Mouse (Mus musculus) spleen, adult 2 months (tissue): ENCODE measurements around the gene Ceacam1.

Experiments used
- CTCF ChIP-seq: fragments of 200-500 bp; IDR thresholded peaks from 2 replicates; pipeline ENCODE4 v1.5.1; 2011; ENCODE audit warnings: mild to moderate bottlenecking, inconsistent platforms; ENCODE audit not compliant: insufficient read depth, insufficient read length, insufficient replicate concordance; ENCODE audit errors: extremely low read depth
- POLR2A ChIP-seq: fragments of 200-500 bp; IDR thresholded peaks from 2 replicates; pipeline ENCODE4 v1.6.1; 2011; ENCODE audit warnings: low read depth, low read length, inconsistent platforms

DNA sequence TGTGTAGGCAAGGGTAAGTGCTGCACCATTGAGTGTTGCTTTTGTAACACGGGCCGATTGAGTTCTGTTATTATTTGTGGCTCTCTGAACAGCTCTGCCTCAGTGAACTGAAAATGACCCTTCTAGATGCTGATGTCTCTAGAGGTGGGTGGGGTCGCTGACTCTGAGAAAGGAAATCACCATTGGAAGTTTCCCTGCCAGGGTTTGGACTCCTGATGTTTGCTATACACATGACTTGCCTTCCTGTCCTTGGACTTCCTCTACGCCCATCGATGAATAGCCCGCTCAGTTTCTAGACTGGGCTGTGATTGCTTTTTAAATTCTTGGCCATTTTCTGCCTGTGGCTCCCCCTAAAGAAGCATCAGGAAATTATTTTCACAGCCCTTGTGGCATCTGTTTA, 41.2 kb downstream of the Ceacam1 start:
- no peak for TF ChIP-seq CTCF
- TF ChIP-seq POLR2A, result no peak
